ENCODE assay signal across 9 mouse cellular contexts in the genomic region with DNA sequence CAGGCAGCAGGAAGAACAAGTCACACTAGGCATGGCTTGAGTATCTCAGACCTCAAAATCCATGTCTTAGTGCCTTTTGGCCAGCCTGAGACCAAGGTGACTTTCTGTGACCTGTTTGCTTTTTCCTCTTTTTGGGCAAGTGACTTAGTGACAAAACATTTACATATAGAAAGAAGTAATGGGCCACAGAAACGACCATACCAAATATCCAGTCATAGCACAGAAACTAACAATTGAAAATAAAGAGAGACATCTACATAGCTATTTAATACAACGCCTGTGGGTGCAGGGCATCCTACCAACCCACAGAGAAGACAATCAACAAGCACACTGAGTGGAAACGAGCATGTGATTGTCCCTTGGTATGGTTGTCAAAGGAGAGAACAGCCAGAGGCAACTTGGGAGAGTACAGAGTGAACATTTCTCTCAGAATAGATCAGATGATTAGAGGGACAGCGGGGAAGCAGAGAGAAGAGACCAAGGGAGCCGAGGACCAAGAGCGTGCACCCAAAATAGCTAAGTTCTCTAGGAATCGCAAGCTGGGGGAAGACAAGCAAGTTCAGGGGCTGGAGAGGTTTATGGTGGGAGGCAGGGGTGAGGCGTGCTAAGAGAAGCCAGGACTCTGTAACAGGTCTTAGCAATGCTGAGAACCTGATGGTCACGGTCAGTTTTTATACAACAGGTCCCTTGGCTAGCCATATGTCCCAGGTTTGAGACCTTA. TPM values are rescaled to one million over a fixed set of nuclear protein-coding genes. Genes with fewer than 3 reads are reported as not detected.
DNase-seq lines count a peak whose midpoint lies in the region; ATAC-seq and TF ChIP-seq lines count a peak whose summit lies in the region.
"Had no signal": no experiment of that assay in that cellular context is flagged by ENCODE, and none has a peak within 500 bp of the region (broad histone marks: within the 10 kb centered on the region; RNA-seq: fewer than 3 reads in every experiment).

No protein-coding gene starts in this region.

- H3K4me1 ChIP-seq in spleen, adult 2 months (ENCODE audit: control insufficient read depth, insufficient read depth, insufficient read length) = peaks cover 6% of the 10 kb centered on the region
- peaks cover 2% of the 10 kb centered on the region; the same call in 1 of the 2 replicates for H3K4me1 ChIP-seq in forebrain, embryonic 11.5 days (replicated peaks; ENCODE audit: control insufficient read depth, insufficient read depth, low read length)
- peaks cover 12% of the 10 kb centered on the region for H3K4me1 ChIP-seq in limb, embryonic 14.5 days (ENCODE audit: control insufficient read depth, insufficient read depth, low read length)
- H3K4me1 ChIP-seq in stomach, postnatal 0 days (replicated peaks; ENCODE audit: control insufficient read depth, insufficient read depth) = peaks cover 2% of the 10 kb centered on the region; the same call in 1 of the 2 replicates

- no peaks in the 10 kb centered on the region for H3K9me3 ChIP-seq in forebrain, embryonic 11.5 days (ENCODE audit: control insufficient read depth, low read length)
- H3K9me3 ChIP-seq in limb, embryonic 14.5 days (ENCODE audit: control insufficient read depth, low read length) = no peaks in the 10 kb centered on the region
- no peaks in the 10 kb centered on the region for H3K9me3 ChIP-seq in stomach, postnatal 0 days (ENCODE audit: control insufficient read depth, low read length)

- peak overlapping the region; percentile 81; the same call in 1 of the 2 replicates for H3K4me2 ChIP-seq in forebrain, embryonic 11.5 days (ENCODE audit: low read depth, low read length, severe bottlenecking)
- H3K4me2 ChIP-seq in limb, embryonic 14.5 days (replicated peaks; ENCODE audit: low read depth, low read length, severe bottlenecking) = peak overlapping the region; percentile 86
- peak overlapping the region; percentile 77 for H3K4me2 ChIP-seq in stomach, postnatal 0 days (replicated peaks; ENCODE audit: low read depth)

- H3K27me3 ChIP-seq in spleen, adult 2 months (ENCODE audit: control insufficient read depth, insufficient read depth, low read length) = peaks cover 1% of the 10 kb centered on the region; the same call in 1 of the 2 replicates
- peaks cover 2% of the 10 kb centered on the region for H3K27me3 ChIP-seq in forebrain, embryonic 11.5 days (ENCODE audit: control insufficient read depth, insufficient read depth, low read length)
- peaks cover 18% of the 10 kb centered on the region; the same call in 1 of the 2 replicates for H3K27me3 ChIP-seq in limb, embryonic 14.5 days (ENCODE audit: control insufficient read depth, insufficient read depth, low read length)
- H3K27me3 ChIP-seq in stomach, postnatal 0 days (ENCODE audit: control insufficient read depth, insufficient read depth, low read length) = no peaks in the 10 kb centered on the region

- peak overlapping the region; percentile 90 for H3K27ac ChIP-seq in spleen, adult 2 months (ENCODE audit: insufficient read depth, low read length)
- H3K27ac ChIP-seq in forebrain, embryonic 11.5 days (ENCODE audit: low read depth, low read length) = no peak overlapping the region
- no peak overlapping the region for H3K27ac ChIP-seq in limb, embryonic 14.5 days (replicated peaks; ENCODE audit: low read depth, low read length)
- peak overlapping the region; percentile 45; the same call in 1 of the 2 replicates for H3K27ac ChIP-seq in stomach, postnatal 0 days (replicated peaks)

- WGBS in spleen, adult 2 months = 61% methylated on average over 9 of the region's 9 CpGs
- WGBS in forebrain, embryonic 11.5 days = 63% methylated on average over 9 of the region's 9 CpGs
- WGBS in limb, embryonic 14.5 days = 64% methylated on average over 9 of the region's 9 CpGs
- 62% methylated on average over 9 of the region's 9 CpGs for WGBS in stomach, postnatal 0 days

- no peaks in the 10 kb centered on the region for H3K36me3 ChIP-seq in spleen, adult 2 months (ENCODE audit: control insufficient read depth, insufficient read depth, low read length)
- H3K36me3 ChIP-seq in forebrain, embryonic 11.5 days (ENCODE audit: control insufficient read depth, insufficient read depth, low read length) = no peaks in the 10 kb centered on the region
- no peaks in the 10 kb centered on the region for H3K36me3 ChIP-seq in limb, embryonic 14.5 days (ENCODE audit: control insufficient read depth, insufficient read depth, low read length)
- no peaks in the 10 kb centered on the region for H3K36me3 ChIP-seq in stomach, postnatal 0 days (ENCODE audit: control insufficient read depth, insufficient read depth, low read length)

- H3K9ac ChIP-seq in forebrain, embryonic 11.5 days (ENCODE audit: low read length) = no peak overlapping the region; the same call in 1 of the 2 replicates
- H3K9ac ChIP-seq in limb, embryonic 14.5 days (ENCODE audit: low read depth, low read length, severe bottlenecking) = 0 out of 2 replicates have a peak overlapping the region, but pooled peaks have one; percentile 82
- H3K9ac ChIP-seq in stomach, postnatal 0 days (ENCODE audit: low read length) = 0 out of 2 replicates have a peak overlapping the region, but pooled peaks have one; percentile 76

- no peak for TF ChIP-seq CTCF in spleen, adult 2 months (IDR thresholded peaks at IDR 0.05; ENCODE audit: extremely low read depth, insufficient read depth, insufficient read length, insufficient replicate concordance)
- TF ChIP-seq CTCF in stomach, postnatal 0 days (IDR thresholded peaks at IDR 0.05; ENCODE audit: low read depth) = no peak

- no peak for DNase-seq in spleen, adult 2 months (ENCODE audit: low read depth in 1 of 2, low spot score in 2 of 2)
- DNase-seq in spleen, adult 18-20 months = no peak
- DNase-seq in forebrain, embryonic 11.5 days (ENCODE audit: low spot score) = no peak
- no peak for DNase-seq in limb, embryonic 14.5 days (ENCODE audit: low spot score)
- DNase-seq in stomach, postnatal 0 days (ENCODE audit: low spot score) = no peak
- no peak for DNase-seq in layer of hippocampus, adult 18-20 months (ENCODE audit: low spot score in 2 of 2)

- TF ChIP-seq EP300 in stomach, postnatal 0 days (optimal IDR thresholded peaks at IDR 0.05) = no peak

- no peak for TF ChIP-seq POLR2A in spleen, adult 2 months (IDR thresholded peaks at IDR 0.05; ENCODE audit: low read depth, low read length)
- TF ChIP-seq POLR2A in limb, embryonic 14.5 days (IDR thresholded peaks at IDR 0.05; ENCODE audit: borderline replicate concordance, extremely low read depth, insufficient read depth, insufficient read length) = no peak

- H3K4me3 ChIP-seq in spleen, adult 2 months (ENCODE audit: extremely low read depth, insufficient read depth, insufficient read length) = peak overlapping the region; percentile 91; the same call in 1 of the 2 replicates
- H3K4me3 ChIP-seq in forebrain, embryonic 11.5 days (ENCODE audit: low read depth, low read length) = no peak overlapping the region
- H3K4me3 ChIP-seq in limb, embryonic 14.5 days (replicated peaks; ENCODE audit: low read length) = peak overlapping the region; percentile 72
- peak overlapping the region; percentile 73; the same call in 1 of the 2 replicates for H3K4me3 ChIP-seq in stomach, postnatal 0 days (ENCODE audit: low read depth, low read length)

- ATAC-seq in forebrain, embryonic 11.5 days (replicated peaks; ENCODE audit: low FRiP score) = no peak
- no peak for ATAC-seq in limb, embryonic 14.5 days (ENCODE audit: low FRiP score, low read depth)
- no peak for ATAC-seq in stomach, postnatal 0 days (ENCODE audit: low FRiP score, low TSS enrichment)
- ATAC-seq in monocyte, adult 5-6 weeks (replicated peaks; ENCODE audit: insufficient number of reproducible peaks, low FRiP score, low TSS enrichment, poor library complexity, severe bottlenecking) = no peak

RNA-seq across cellular contexts. Expression of a gene that starts 3.0 kb away (rescaled TPM):
- 2.0 and 2.1 TPM in 2 replicates for polyA plus RNA-seq in spleen, adult 2 months (2012; rRNA removed)
- polyA plus RNA-seq in forebrain, embryonic 11.5 days (2014; fragmentation: Nextera tagmentation; extraction: Ambion mirVana) = 37.7 and 43.6 TPM in 2 replicates
- polyA plus RNA-seq in limb, embryonic 14.5 days (2012; rRNA removed) = 10.3 and 11.9 TPM in 2 replicates
- polyA plus RNA-seq in limb, embryonic 14.5 days (2014; fragmentation: Nextera tagmentation; extraction: Ambion mirVana) = 23.2 and 27.3 TPM in 2 replicates
- polyA plus RNA-seq in stomach, postnatal 0 days (2015; fragmentation: Nextera tagmentation; extraction: Ambion mirVana) = 5.3 and 5.6 TPM in 2 replicates
- 37.5 to 73.6 TPM (median 44.9 TPM) in 3 replicates for total RNA-seq in monocyte, adult 5-6 weeks (2017)
- total RNA-seq in layer of hippocampus, adult 18-20 months (2021) = 10 to 100 TPM; 25.7 to 25.8 TPM

RNA-seq across cellular contexts. Expression of a gene that starts 7.8 kb away (rescaled TPM):
- not detected in 2 replicates for polyA plus RNA-seq in spleen, adult 2 months (2012; rRNA removed)
- polyA plus RNA-seq in forebrain, embryonic 11.5 days (2014; fragmentation: Nextera tagmentation; extraction: Ambion mirVana) = not detected in 2 replicates
- polyA plus RNA-seq in limb, embryonic 14.5 days (2012; rRNA removed) = not detected in 2 replicates
- not detected in 2 replicates for polyA plus RNA-seq in limb, embryonic 14.5 days (2014; fragmentation: Nextera tagmentation; extraction: Ambion mirVana)
- polyA plus RNA-seq in stomach, postnatal 0 days (2015; fragmentation: Nextera tagmentation; extraction: Ambion mirVana) = 0.19 TPM in 1 of 2 replicates, not detected in the other
- 1.9 TPM in 1 of 3 replicates, not detected in the others for total RNA-seq in monocyte, adult 5-6 weeks (2017)
- total RNA-seq in layer of hippocampus, adult 18-20 months (2021) = not detected
- total RNA-seq: adrenal gland, postnatal 14 days; hematopoietic stem cell, adult 5-6 weeks had no signal

Comparison
In these comparisons a context has a peak if more than half of its experiments do, and no peak if none do; other contexts are left out.
1. H3K27ac ChIP-seq: peak in spleen, adult 2 months (single experiment) and stomach, postnatal 0 days (single experiment); none in forebrain, embryonic 11.5 days (single experiment) and limb, embryonic 14.5 days (single experiment).
2. Peak in every context shown above with its lines, with median percentiles within 50 percentile points of each other: H3K4me2 ChIP-seq.